Mouse (Mus musculus) neutrophil, adult 5-6 weeks (primary cell): Measurements from ENCODE around the gene Ssr1. TPM values are rescaled to one million over a fixed set of nuclear protein-coding genes. Genes with fewer than 3 reads are reported as not detected.
A peak's percentile ranks its signal among the peaks of the same experiment; 100 is the strongest.

ENCODE experiments used
- ATAC-seq: fragments of 151-379, 151-347 bp; 2 replicates; pipeline ENCODE4 v1.8.0; 2017; ENCODE audit warnings: mild to moderate bottlenecking, moderate TSS enrichment; ENCODE audit not compliant: insufficient number of reproducible peaks, poor library complexity, low FRiP score, severe bottlenecking; ENCODE audit errors: extremely low read depth
- total RNA-seq: library from RNA; stranded (forward); fragments of 200-1000 nt; gene quantifications from 2 replicates; pipeline ENCODE4 v1.2.3, GENCODE M21; 2017

Gene Ssr1
- total RNA-seq, 1 experiment from 2014 or later: 50.6 TPM

GRCm38 (mm10) chr13:37959239-37959907, 34.6 kb downstream of the Ssr1 start:
- ATAC-seq: peak; percentile 44; the same call in 1 of the 2 replicates

- ATAC-seq: peak; percentile 46
Measured at GRCm38 (mm10) chr13:37958498-37959238, 35.3 kb downstream of the Ssr1 start.

- no peak for ATAC-seq
Measured at GRCm38 (mm10) chr13:37954318-37954717, 39.7 kb downstream of the Ssr1 start.

GRCm38 (mm10) chr13:37952981-37953380, 41.0 kb downstream of the Ssr1 start:
- no peak for ATAC-seq

- peak; percentile 47; the same call in 1 of the 2 replicates for ATAC-seq
Measured at GRCm38 (mm10) chr13:37946734-37947133, 47.3 kb downstream of the Ssr1 start.

- no peak for ATAC-seq
Measured at GRCm38 (mm10) chr13:37945392-37945791, 48.6 kb downstream of the Ssr1 start.

- no peak for ATAC-seq
Measured at GRCm38 (mm10) chr13:37944306-37944705, 49.7 kb downstream of the Ssr1 start.

- ATAC-seq: no peak
Measured at GRCm38 (mm10) chr13:37943466-37943865, 50.6 kb downstream of the Ssr1 start.

- ATAC-seq: no peak
Measured at GRCm38 (mm10) chr13:37942887-37943331, 51.1 kb downstream of the Ssr1 start.

- ATAC-seq: no peak
Measured at GRCm38 (mm10) chr13:37941950-37942886, 51.8 kb downstream of the Ssr1 start.

GRCm38 (mm10) chr13:37941138-37941645, 52.8 kb downstream of the Ssr1 start:
- ATAC-seq: no peak

GRCm38 (mm10) chr13:37940649-37941048, 53.4 kb downstream of the Ssr1 start:
- no peak for ATAC-seq

GRCm38 (mm10) chr13:37940167-37940566, 53.9 kb downstream of the Ssr1 start:
- no peak for ATAC-seq

GRCm38 (mm10) chr13:37936351-37936750, 57.7 kb downstream of the Ssr1 start:
- no peak for ATAC-seq

GRCm38 (mm10) chr13:37934920-37935319, 59.1 kb downstream of the Ssr1 start:
- ATAC-seq: no peak

- no peak for ATAC-seq
Measured at GRCm38 (mm10) chr13:37934075-37934474, 59.9 kb downstream of the Ssr1 start.

GRCm38 (mm10) chr13:37931210-37931922, 62.7 kb downstream of the Ssr1 start:
- ATAC-seq: no peak

- no peak for ATAC-seq
Measured at GRCm38 (mm10) chr13:37930621-37931020, 63.4 kb downstream of the Ssr1 start.
